ENCODE assay signal across 20 mouse cellular contexts in the genomic region with DNA sequence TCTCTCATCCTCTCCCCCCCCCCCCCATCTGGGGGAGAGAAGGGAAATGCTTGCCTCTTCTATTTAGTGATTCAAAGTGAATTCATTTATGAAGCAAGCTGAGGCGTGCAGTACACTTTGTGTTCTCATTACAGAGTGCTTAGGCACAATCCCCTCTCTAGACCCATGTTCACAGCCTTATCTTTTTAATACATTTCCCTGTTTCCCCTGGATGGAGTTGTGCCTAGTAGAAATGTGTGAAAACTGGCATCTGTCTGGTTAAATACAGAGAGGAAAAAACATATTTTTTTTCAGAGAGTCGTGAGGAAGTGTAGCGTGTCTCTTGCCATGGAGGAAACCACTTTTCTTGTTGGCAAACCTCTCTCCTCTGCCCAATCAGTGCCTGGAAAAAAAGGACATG. TPM values are rescaled to one million over a fixed set of nuclear protein-coding genes. Genes with fewer than 3 reads are reported as not detected.
"Had no signal": no experiment of that assay in that cellular context is flagged by ENCODE, and none has a peak within 500 bp of the region (broad histone marks: within the 10 kb centered on the region; RNA-seq: fewer than 3 reads in every experiment).

No protein-coding gene starts in this region.

- H3K27me3 ChIP-seq: limb, embryonic 13.5 days; liver, embryonic 12.5 days; liver, embryonic 15.5 days; lung, embryonic 15.5 days; megakaryocyte, embryonic 14.5 days; midbrain, embryonic 13.5 days had no signal

- H3K9me3 ChIP-seq: limb, embryonic 10.5 days; limb, embryonic 13.5 days; liver, embryonic 12.5 days; liver, embryonic 15.5 days; lung, embryonic 15.5 days; megakaryocyte, embryonic 14.5 days; midbrain, embryonic 10.5 days; midbrain, embryonic 13.5 days had no signal

- H3K9ac ChIP-seq: limb, embryonic 13.5 days; liver, embryonic 12.5 days; liver, embryonic 15.5 days; lung, embryonic 15.5 days; midbrain, embryonic 13.5 days had no signal

- ATAC-seq: liver, embryonic 12.5 days; midbrain, embryonic 13.5 days; midbrain, embryonic 16.5 days had no signal

- H3K27ac ChIP-seq: kidney, postnatal 0 days; limb, embryonic 10.5 days; limb, embryonic 13.5 days; liver, embryonic 12.5 days; liver, embryonic 15.5 days; lung, embryonic 15.5 days; midbrain, embryonic 10.5 days; midbrain, embryonic 13.5 days; stomach, postnatal 0 days had no signal

- H3K4me1 ChIP-seq: limb, embryonic 10.5 days; limb, embryonic 13.5 days; liver, embryonic 12.5 days; liver, embryonic 15.5 days; lung, embryonic 15.5 days; midbrain, embryonic 10.5 days; midbrain, embryonic 13.5 days had no signal

- H3K4me3 ChIP-seq: limb, embryonic 10.5 days; limb, embryonic 13.5 days; liver, embryonic 12.5 days; liver, embryonic 15.5 days; lung, embryonic 15.5 days; megakaryocyte, embryonic 14.5 days; midbrain, embryonic 10.5 days; midbrain, embryonic 13.5 days; myocyte had no signal

- H3K4me2 ChIP-seq: limb, embryonic 13.5 days; liver, embryonic 12.5 days; liver, embryonic 15.5 days; lung, embryonic 15.5 days; midbrain, embryonic 13.5 days had no signal

- H3K36me3 ChIP-seq: limb, embryonic 10.5 days; limb, embryonic 13.5 days; liver, embryonic 12.5 days; liver, embryonic 15.5 days; lung, embryonic 15.5 days; midbrain, embryonic 10.5 days; midbrain, embryonic 13.5 days had no signal

- DNase-seq: kidney, adult 9 months; layer of hippocampus, postnatal 36 days; liver; lung, postnatal 10 days; right cerebral cortex, adult 18-20 months; right cerebral cortex, postnatal 14 days; right cerebral cortex, postnatal 4 days; thymus, postnatal 25 days had no signal

RNA-seq across cellular contexts. Expression of gene Dpp4, which starts 50.5 kb away (rescaled TPM):
- polyA plus RNA-seq: myocyte had no signal
